Mouse (Mus musculus): ENCODE data around the gene Acaa1a. TPM values are rescaled to one million over a fixed set of nuclear protein-coding genes. Genes with fewer than 3 reads are reported as not detected.

Gene Acaa1a
- polyA plus RNA-seq (2014; fragmentation: Nextera tagmentation; extraction: Ambion mirVana): 94.0 and 101 TPM in 2 replicates

DNA sequence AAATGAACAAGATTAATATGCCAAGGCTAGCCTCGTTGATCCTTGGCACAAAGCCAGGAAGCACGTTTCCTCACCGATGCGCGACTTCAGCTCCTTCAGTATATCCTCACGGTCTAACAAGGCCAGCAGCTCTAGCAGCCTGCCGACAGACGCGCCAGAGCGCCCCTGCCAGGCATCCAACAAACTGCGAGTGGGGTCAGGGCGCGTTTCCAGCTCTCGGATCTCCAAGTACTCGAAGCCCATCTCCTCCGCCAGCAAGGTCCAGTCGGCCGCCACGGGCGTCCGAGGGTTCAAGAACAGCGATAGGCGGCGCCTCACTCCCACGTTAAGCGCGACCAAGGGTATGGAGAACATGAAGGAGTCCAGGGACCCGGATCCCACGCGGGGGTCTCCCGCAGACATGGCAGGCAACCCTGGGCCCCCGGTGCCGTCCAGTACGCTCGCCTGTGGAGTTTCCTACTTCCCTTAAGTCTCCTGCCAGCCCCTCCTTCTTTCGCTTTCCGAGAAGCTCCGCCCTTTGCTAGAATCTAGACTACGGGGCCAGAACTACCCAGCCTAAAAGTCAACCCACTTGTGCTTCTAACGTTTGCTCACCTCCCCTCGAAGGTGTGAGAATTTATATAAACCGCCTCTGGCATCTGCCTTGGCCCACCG is at the start of gene Acaa1a:
Gene Acaa1a (plus strand): TSS at position 119 of the 654 bp plus-strand sequence.
- ATAC-seq (ENCODE audit: low FRiP score): no peak
- Histone ChIP-seq H3K4me2 (replicated peaks) (peak within 1 kb of the TSS; percentile 70), H3K4me3 (replicated peaks; ENCODE audit: low read length) (peak within 1 kb of the TSS; percentile 68), H3K4me1 (replicated peaks; ENCODE audit: control insufficient read depth, insufficient read depth, low read length) (peaks cover 20% of the 10 kb centered on the region), H3K27me3 (ENCODE audit: control insufficient read depth, insufficient read depth, low read length) (peaks cover 8% of the 10 kb centered on the region), H3K27ac (peak within 1 kb of the TSS; percentile 79), H3K9ac (peak within 1 kb of the TSS; percentile 88), H3K9me3 (ENCODE audit: control insufficient read depth, low read length) (no peaks in the 10 kb centered on the region), H3K36me3 (replicated peaks; ENCODE audit: control insufficient read depth, insufficient read depth) (peaks cover 17% of the 10 kb centered on the region)
- DNase-seq (ENCODE audit: low spot score): peak; percentile 46
- 1% methylated on average over 43 of the region's 43 CpGs for WGBS

- Histone ChIP-seq H3K27ac (no peak overlapping the region), H3K4me1 (replicated peaks; ENCODE audit: control insufficient read depth, insufficient read depth, low read length) (no peaks in the 10 kb centered on the region), H3K36me3 (replicated peaks; ENCODE audit: control insufficient read depth, insufficient read depth) (peaks cover 10% of the 10 kb centered on the region), H3K9ac (no peak overlapping the region), H3K4me3 (replicated peaks; ENCODE audit: low read length) (no peak overlapping the region), H3K9me3 (ENCODE audit: control insufficient read depth, low read length) (no peaks in the 10 kb centered on the region), H3K27me3 (ENCODE audit: control insufficient read depth, insufficient read depth, low read length) (no peaks in the 10 kb centered on the region), H3K4me2 (replicated peaks) (no peak overlapping the region)
- ATAC-seq (ENCODE audit: low FRiP score): no peak
- DNase-seq (ENCODE audit: low spot score): no peak
- 95% methylated on average over 3 of the region's 3 CpGs for WGBS
Observed at GRCm38 (mm10) chr9:119290791-119291190, 48.7 kb upstream of the Acaa1a start.

GRCm38 (mm10) chr9:119297696-119298095 is 41.8 kb upstream of the Acaa1a start:
- 91% methylated on average over 6 of the region's 6 CpGs for WGBS
- no peak overlapping the region for H3K4me2 ChIP-seq (replicated peaks)
- H3K4me1 ChIP-seq (replicated peaks; ENCODE audit: control insufficient read depth, insufficient read depth, low read length): no peaks in the 10 kb centered on the region
- DNase-seq (ENCODE audit: low spot score) (no peak), ATAC-seq (ENCODE audit: low FRiP score) (no peak)
- H3K27ac ChIP-seq: no peak overlapping the region
- H3K36me3 ChIP-seq (replicated peaks; ENCODE audit: control insufficient read depth, insufficient read depth): no peaks in the 10 kb centered on the region
- no peak overlapping the region for H3K4me3 ChIP-seq (replicated peaks; ENCODE audit: low read length)
- no peak overlapping the region for H3K9ac ChIP-seq
- H3K9me3 ChIP-seq (ENCODE audit: control insufficient read depth, low read length): no peaks in the 10 kb centered on the region
- no peaks in the 10 kb centered on the region for H3K27me3 ChIP-seq (ENCODE audit: control insufficient read depth, insufficient read depth, low read length)

GRCm38 (mm10) chr9:119298563-119298962 is 40.9 kb upstream of the Acaa1a start:
- DNase-seq (ENCODE audit: low spot score): no peak
- H3K4me2 ChIP-seq (replicated peaks): no peak overlapping the region
- no peak overlapping the region for H3K27ac ChIP-seq
- H3K27me3 ChIP-seq (ENCODE audit: control insufficient read depth, insufficient read depth, low read length): no peaks in the 10 kb centered on the region
- no peaks in the 10 kb centered on the region for H3K4me1 ChIP-seq (replicated peaks; ENCODE audit: control insufficient read depth, insufficient read depth, low read length)
- no peak for ATAC-seq (ENCODE audit: low FRiP score)
- 94% methylated on average over 3 of the region's 3 CpGs for WGBS
- no peak overlapping the region for H3K9ac ChIP-seq
- H3K9me3 ChIP-seq (ENCODE audit: control insufficient read depth, low read length): no peaks in the 10 kb centered on the region
- no peak overlapping the region for H3K4me3 ChIP-seq (replicated peaks; ENCODE audit: low read length)
- H3K36me3 ChIP-seq (replicated peaks; ENCODE audit: control insufficient read depth, insufficient read depth): peaks cover 6% of the 10 kb centered on the region; the same call in 1 of the 2 replicates

- WGBS: 93% methylated on average over 7 of the region's 7 CpGs
- H3K4me1 ChIP-seq (replicated peaks; ENCODE audit: control insufficient read depth, insufficient read depth, low read length): no peaks in the 10 kb centered on the region
- no peak overlapping the region for H3K27ac ChIP-seq
- peaks cover 6% of the 10 kb centered on the region; the same call in 1 of the 2 replicates for H3K36me3 ChIP-seq (replicated peaks; ENCODE audit: control insufficient read depth, insufficient read depth)
- no peak for ATAC-seq (ENCODE audit: low FRiP score)
- H3K4me3 ChIP-seq (replicated peaks; ENCODE audit: low read length): no peak overlapping the region
- H3K9me3 ChIP-seq (ENCODE audit: control insufficient read depth, low read length): no peaks in the 10 kb centered on the region
- no peaks in the 10 kb centered on the region for H3K27me3 ChIP-seq (ENCODE audit: control insufficient read depth, insufficient read depth, low read length)
- no peak overlapping the region for H3K9ac ChIP-seq
- H3K4me2 ChIP-seq (replicated peaks): no peak overlapping the region
- DNase-seq (ENCODE audit: low spot score): no peak
Observed at GRCm38 (mm10) chr9:119305863-119306262, 33.6 kb upstream of the Acaa1a start.

DNA sequence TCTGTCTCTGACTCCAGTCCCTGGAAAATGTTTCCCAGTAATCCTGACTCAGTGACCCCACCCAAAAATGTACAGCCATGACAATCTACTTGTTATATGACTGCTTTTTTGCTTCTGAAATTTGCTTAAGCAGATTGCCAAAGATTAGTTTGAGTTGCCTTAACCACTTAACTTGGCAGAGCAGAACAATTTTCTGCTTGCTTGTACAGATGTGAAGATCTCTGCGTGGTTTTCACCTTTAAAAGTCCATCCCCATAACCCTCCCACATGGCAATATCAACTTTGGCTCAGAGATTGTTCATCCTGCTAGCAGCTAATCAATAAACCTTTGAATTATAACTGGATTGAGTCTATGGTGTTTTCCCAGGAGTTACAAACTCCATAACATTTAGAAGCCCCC is 30.4 kb upstream of the Acaa1a start:
- no peaks in the 10 kb centered on the region for H3K4me1 ChIP-seq (replicated peaks; ENCODE audit: control insufficient read depth, insufficient read depth, low read length)
- no peaks in the 10 kb centered on the region for H3K36me3 ChIP-seq (replicated peaks; ENCODE audit: control insufficient read depth, insufficient read depth)
- H3K4me2 ChIP-seq (replicated peaks): no peak overlapping the region
- H3K9ac ChIP-seq: no peak overlapping the region
- no peaks in the 10 kb centered on the region for H3K9me3 ChIP-seq (ENCODE audit: control insufficient read depth, low read length)
- H3K4me3 ChIP-seq (replicated peaks; ENCODE audit: low read length): no peak overlapping the region
- DNase-seq (ENCODE audit: low spot score) (no peak), ATAC-seq (ENCODE audit: low FRiP score) (no peak)
- H3K27ac ChIP-seq: no peak overlapping the region
- H3K27me3 ChIP-seq (ENCODE audit: control insufficient read depth, insufficient read depth, low read length): no peaks in the 10 kb centered on the region
- 88% methylated on average over 1 of the region's 1 CpGs for WGBS

DNA sequence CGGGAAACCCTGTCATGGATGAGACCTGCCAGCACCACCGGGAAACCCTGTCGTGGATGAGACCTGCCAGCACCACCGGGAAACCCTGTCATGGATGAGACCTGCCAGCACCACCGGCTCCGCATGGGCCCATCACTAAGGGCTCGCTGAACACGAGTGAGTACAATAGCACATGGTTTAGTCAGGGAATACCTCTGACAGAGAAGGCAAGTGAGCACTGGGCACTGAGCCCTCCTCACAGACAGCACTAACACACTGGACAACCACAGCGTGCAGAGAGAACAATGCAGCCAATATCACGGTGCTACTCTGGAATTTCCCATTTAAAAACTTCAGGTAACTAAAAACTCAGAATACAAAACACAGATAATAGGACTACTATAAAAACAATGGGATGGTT is 26.4 kb upstream of the Acaa1a start:
- 82% methylated on average over 10 of the region's 10 CpGs for WGBS

DNA sequence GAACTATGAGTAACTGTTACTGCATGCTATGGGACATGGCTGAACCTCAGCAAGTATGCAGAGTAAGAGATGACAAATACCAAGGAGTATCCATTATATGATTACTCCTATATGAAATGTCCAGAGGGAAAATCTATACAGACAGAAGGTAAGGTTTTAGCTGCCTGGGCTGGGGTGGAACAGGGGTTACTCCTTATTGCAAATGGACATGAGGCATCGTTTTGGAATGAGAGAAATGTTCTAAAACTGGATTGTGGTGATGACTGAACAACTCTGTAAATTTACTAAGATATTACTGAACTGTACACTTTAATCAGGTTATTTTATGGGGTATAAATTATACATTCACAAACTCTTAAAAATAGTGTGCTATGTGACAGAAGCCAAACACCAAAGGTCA is 20.6 kb upstream of the Acaa1a start:
- no peak overlapping the region for H3K9ac ChIP-seq
- H3K27me3 ChIP-seq (ENCODE audit: control insufficient read depth, insufficient read depth, low read length): no peaks in the 10 kb centered on the region
- H3K9me3 ChIP-seq (ENCODE audit: control insufficient read depth, low read length): no peaks in the 10 kb centered on the region
- peaks cover 27% of the 10 kb centered on the region for H3K4me1 ChIP-seq (replicated peaks; ENCODE audit: control insufficient read depth, insufficient read depth, low read length)
- 93% methylated on average over 1 of the region's 1 CpGs for WGBS
- no peak overlapping the region for H3K4me3 ChIP-seq (replicated peaks; ENCODE audit: low read length)
- DNase-seq (ENCODE audit: low spot score): no peak
- ATAC-seq (ENCODE audit: low FRiP score): no peak
- H3K4me2 ChIP-seq (replicated peaks): no peak overlapping the region
- no peaks in the 10 kb centered on the region for H3K36me3 ChIP-seq (replicated peaks; ENCODE audit: control insufficient read depth, insufficient read depth)
- no peak overlapping the region for H3K27ac ChIP-seq

More for the DNA sequence above, 26.4 kb upstream of the Acaa1a start:
- no peak for DNase-seq (ENCODE audit: low spot score)
- Histone ChIP-seq H3K4me1 (replicated peaks; ENCODE audit: control insufficient read depth, insufficient read depth, low read length) (no peaks in the 10 kb centered on the region), H3K4me3 (replicated peaks; ENCODE audit: low read length) (no peak overlapping the region), H3K36me3 (replicated peaks; ENCODE audit: control insufficient read depth, insufficient read depth) (no peaks in the 10 kb centered on the region), H3K9ac (no peak overlapping the region), H3K4me2 (replicated peaks) (no peak overlapping the region), H3K27me3 (ENCODE audit: control insufficient read depth, insufficient read depth, low read length) (no peaks in the 10 kb centered on the region), H3K27ac (no peak overlapping the region), H3K9me3 (ENCODE audit: control insufficient read depth, low read length) (no peaks in the 10 kb centered on the region)
- no peak for ATAC-seq (ENCODE audit: low FRiP score)

GRCm38 (mm10) chr9:119320446-119320845 is 19.0 kb upstream of the Acaa1a start:
- peaks cover 30% of the 10 kb centered on the region for H3K4me1 ChIP-seq (replicated peaks; ENCODE audit: control insufficient read depth, insufficient read depth, low read length)
- ATAC-seq (ENCODE audit: low FRiP score) (no peak), DNase-seq (ENCODE audit: low spot score) (no peak)
- peak overlapping the region; percentile 96 for H3K4me2 ChIP-seq (replicated peaks)
- H3K4me3 ChIP-seq (replicated peaks; ENCODE audit: low read length): no peak overlapping the region
- H3K36me3 ChIP-seq (replicated peaks; ENCODE audit: control insufficient read depth, insufficient read depth): no peaks in the 10 kb centered on the region
- no peak overlapping the region for H3K27ac ChIP-seq
- no peak overlapping the region for H3K9ac ChIP-seq
- H3K27me3 ChIP-seq (ENCODE audit: control insufficient read depth, insufficient read depth, low read length): no peaks in the 10 kb centered on the region
- 86% methylated on average over 7 of the region's 7 CpGs for WGBS
- no peaks in the 10 kb centered on the region for H3K9me3 ChIP-seq (ENCODE audit: control insufficient read depth, low read length)

- Histone ChIP-seq H3K9ac (peak overlapping the region; percentile 72), H3K9me3 (ENCODE audit: control insufficient read depth, low read length) (no peaks in the 10 kb centered on the region), H3K4me3 (replicated peaks; ENCODE audit: low read length) (peak overlapping the region; percentile 80), H3K27me3 (ENCODE audit: control insufficient read depth, insufficient read depth, low read length) (no peaks in the 10 kb centered on the region), H3K4me1 (replicated peaks; ENCODE audit: control insufficient read depth, insufficient read depth, low read length) (peaks cover 30% of the 10 kb centered on the region), H3K27ac (no peak overlapping the region), H3K36me3 (replicated peaks; ENCODE audit: control insufficient read depth, insufficient read depth) (no peaks in the 10 kb centered on the region), H3K4me2 (replicated peaks) (peak overlapping the region; percentile 96)
- DNase-seq (ENCODE audit: low spot score) (no peak), ATAC-seq (ENCODE audit: low FRiP score) (no peak)
- 8% methylated on average over 7 of the region's 7 CpGs for WGBS
Observed at GRCm38 (mm10) chr9:119320946-119321345, 18.5 kb upstream of the Acaa1a start.
